Mouse (Mus musculus): Measurements from ENCODE around the gene Gas6.

DNA sequence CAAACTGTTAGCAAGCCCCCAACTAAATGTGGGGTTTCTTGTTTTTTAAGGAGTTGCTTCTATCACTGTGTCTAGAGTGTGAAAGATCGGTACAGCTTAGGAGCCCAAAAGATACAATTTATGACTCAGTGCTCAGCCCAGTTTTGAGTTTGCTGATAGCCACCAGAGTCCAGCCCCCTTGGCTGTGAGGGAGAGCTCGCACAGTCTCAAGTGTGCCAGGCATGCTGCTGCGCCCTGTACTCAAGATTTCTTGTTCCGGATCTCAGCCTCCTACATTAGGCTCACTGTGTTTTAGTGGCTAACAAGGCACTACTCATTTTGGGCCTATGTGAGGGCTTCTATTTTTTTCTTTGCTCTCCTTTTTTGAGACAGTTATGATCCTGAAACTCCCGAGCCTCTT lies 45.8 kb upstream of the Gas6 start:
- TF ChIP-seq CTCF (conservative IDR thresholded peaks at IDR 0.05; ENCODE audit: low read length) (no peak), POU5F1 (IDR thresholded peaks at IDR 0.05; ENCODE audit: borderline replicate concordance, low read length) (no peak)
